Mouse (Mus musculus): ENCODE measurements around the gene Pcdh18. TPM values are rescaled to one million over a fixed set of nuclear protein-coding genes. Genes with fewer than 3 reads are reported as not detected.

The Pcdh18 gene
- total RNA-seq (2021): 1 to 10 TPM; 3.3 to 3.4 TPM
- long read RNA-seq, experiment 1, partial matches to known transcripts: 0 of 1 reads
- long read RNA-seq, experiment 1, other reads (novel, unspliced or antisense): 1 of 1 reads
- long read RNA-seq, experiment 2, partial matches to known transcripts: 0 of 1 reads
- long read RNA-seq, experiment 2, other reads (novel, unspliced or antisense): 1 of 1 reads

DNA sequence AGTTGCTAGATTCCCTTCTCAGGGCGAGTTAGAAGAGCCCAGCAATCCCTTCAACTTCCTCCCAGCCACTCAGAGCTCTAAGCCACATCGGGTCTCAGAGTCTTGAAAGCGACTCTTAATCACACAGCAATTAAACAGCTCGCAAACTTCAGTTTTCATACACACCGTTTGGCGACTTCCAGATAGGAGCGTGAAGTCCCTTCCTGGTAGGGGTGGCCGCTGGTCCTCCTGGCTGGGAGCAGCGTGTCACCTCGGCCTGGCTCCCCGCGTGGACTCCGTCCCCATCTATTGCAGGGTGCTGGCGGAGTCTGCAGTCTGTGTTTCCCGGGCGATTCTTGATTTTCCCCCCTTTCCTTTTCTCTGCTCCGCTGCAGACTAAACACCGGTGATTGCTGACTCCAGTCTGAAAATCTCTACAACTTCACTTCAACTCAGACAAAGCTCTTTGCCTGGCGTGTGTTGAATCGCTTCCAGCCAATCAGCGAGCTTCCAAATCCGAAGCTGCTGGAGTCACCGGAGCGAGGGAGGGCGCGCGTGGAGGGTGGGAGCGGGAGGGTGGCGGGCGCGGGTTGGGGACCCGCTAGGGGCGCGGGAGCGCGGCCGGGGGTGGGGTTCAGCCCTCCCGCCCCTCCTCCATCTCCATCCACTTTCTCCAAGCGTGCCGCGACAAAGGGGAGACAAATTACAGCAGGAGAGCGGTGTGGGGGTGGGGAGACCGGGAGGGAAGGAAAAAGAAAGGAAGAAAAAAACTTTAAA is at the start of gene Pcdh18:
TSS of gene Pcdh18 (minus strand) at position 456 of the 756 bp plus-strand sequence.
- peak; percentile 85 for DNase-seq

DNA sequence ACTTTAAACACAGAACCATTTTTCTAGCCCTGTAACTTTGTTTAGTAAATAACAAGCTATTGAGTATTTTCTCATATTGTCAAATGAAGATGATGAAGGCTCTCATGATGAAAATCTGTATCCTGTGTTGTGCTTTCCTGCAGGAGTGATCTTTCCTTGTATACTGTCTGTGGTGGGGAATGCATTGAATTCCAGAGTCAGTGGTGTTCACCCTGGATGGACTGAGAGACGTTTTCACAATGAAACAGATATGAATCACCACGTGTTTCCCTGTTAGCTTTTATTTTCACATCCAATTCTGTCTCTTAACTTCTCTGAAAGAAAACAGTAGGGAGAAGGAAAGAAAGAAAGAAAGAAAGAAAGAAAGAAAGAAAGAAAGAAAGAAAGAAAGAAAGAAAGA is 49.7 kb upstream of the Pcdh18 start:
- no peak for DNase-seq

DNA sequence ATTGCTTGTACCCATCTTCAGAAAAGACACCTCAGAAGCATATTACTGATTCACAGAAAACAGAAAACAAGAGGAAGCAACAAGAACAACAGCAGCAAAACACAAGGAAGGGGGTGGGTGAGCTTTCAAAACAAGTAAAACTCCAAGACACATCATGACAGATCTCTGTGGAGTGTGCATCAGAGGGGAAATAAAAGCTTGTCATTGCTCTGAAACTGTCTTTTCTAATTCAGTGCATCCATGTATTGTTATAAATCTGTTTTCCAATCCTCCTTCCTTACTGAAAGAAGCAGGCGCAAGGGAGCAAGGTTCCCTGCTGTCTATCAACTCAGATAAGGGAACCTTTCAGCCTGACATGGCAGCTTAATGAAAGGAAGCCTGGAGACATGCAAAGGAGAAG is 48.4 kb upstream of the Pcdh18 start:
- no peak for DNase-seq

DNA sequence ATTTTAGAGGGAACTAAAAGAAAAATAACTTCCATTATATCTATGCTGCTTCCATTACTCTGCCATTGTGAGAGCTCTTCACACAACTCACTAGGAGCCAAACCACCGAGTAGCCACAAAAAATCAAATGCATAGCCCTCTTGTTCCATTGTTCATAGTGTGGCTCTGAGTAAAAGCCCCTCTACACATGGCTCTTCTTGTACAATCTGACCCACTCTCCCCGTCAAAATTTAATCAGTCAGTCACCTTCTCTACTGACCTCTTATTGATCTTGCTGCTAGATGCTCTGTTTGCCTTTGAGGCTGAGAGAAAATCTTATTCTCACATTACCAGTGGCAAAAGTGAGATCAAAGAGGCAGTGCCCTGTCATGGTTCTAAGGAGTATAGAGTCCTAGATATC is 31.2 kb upstream of the Pcdh18 start:
- no peak for DNase-seq

DNA sequence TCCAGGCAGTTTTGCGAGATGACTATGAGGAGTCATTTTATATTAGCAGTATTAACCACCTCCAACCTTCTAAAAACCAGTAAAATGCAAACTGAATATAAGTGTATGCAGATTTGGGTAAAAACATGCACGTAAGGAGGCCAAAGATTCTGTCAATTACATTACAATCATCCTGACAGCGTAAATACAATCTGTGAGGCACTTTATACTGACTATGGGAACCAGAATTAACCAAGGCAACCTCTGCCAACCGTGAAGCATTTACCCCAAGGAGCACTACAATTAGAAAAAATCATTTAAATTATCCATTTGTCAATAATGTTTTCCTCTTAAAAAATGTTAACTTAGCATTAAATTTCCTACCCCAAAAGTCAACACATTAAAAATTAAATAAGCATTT is 30.6 kb upstream of the Pcdh18 start:
- DNase-seq: no peak

DNA sequence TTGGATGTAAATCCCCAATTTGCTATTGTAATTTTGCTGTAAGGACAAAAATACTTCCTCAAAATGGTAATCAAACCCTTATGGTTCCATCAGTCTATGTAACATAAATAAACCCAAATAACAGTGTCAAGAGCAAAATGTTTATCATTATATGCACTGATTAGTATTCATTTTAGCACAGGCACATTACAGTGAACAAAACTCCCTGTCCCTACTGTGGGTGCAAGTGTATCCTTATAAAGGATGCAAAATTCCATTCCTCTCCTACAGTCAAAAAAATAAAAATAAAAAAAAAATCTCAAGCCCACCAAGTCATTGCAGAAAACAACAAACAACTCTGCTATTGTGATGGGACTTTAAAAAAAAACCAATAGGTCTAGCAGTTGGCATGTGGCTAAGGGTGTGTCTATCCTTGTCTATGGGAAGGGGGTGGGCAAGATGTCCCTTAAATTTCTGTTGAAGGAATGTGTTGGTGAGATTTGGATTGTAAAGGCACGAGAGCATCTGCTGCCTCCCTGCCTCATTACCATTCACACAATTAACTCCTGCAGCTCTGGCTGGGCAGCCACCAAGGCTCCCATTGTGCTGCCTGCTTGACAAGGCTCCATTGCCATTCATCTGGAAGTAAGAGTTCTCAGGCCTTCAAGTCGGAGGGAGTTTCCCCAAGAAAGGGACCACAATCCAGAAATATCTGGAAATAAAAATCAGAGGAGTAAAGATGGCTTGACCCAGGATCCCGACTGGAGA is 12.0 kb upstream of the Pcdh18 start:
- no peak for DNase-seq

DNA sequence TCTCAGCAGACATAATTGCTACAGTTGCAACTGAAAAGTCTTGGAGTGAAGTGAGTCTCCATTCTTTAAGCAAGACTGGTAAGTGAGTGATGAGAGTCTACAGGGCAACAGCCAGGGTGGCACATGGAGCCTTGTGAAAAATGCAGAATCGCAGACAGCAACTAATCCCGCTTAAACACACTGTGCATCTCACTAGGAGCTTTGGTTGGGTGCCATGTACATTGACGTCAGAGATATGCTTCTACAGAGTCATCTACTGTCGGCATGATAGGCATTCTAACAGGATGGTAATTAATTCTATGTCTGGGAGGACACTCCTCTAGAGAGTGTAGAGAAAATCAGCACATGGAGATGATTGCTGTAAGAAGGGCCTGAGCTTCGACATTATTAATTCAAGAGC is 5.6 kb upstream of the Pcdh18 start:
- no peak for DNase-seq

DNA sequence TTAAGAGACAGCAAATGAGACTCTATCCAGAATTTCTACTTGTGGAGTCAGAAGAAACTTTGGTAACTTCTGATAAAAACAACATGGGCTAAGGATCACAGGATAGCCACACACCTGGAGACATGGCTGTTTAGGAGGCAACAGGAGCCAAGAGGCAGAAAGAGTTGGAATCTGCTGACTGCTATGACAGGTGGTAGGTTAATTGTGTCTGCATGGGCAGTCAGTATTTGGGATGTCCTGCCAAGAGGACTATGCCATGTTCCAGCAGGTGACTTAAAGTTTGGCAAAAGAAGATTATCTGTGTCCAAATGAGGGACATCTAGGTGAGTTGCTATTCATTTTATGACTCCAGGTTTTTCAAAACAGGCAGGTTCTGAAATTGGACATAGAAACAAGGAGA is 4.8 kb upstream of the Pcdh18 start:
- no peak for DNase-seq

DNA sequence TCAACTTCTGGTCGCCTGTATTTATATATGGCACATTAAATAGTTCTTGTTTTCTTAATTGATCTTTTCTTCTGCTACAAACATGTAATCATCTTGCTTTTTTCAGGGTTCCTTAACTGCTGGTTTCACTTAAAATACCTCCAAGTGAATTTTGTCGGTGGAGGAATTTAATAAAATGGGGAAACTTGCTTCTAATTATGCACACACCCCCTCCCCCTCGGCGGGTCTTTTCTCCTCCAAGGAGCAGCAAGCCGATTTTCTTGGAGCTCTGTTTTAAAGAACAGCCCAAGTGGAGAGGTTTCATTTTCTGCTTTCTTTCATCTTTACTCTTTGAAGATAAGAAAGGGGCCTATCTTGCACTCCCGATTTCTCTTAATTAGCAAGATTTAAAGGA is 498 bp upstream of the Pcdh18 start:
- no peak for DNase-seq

DNA sequence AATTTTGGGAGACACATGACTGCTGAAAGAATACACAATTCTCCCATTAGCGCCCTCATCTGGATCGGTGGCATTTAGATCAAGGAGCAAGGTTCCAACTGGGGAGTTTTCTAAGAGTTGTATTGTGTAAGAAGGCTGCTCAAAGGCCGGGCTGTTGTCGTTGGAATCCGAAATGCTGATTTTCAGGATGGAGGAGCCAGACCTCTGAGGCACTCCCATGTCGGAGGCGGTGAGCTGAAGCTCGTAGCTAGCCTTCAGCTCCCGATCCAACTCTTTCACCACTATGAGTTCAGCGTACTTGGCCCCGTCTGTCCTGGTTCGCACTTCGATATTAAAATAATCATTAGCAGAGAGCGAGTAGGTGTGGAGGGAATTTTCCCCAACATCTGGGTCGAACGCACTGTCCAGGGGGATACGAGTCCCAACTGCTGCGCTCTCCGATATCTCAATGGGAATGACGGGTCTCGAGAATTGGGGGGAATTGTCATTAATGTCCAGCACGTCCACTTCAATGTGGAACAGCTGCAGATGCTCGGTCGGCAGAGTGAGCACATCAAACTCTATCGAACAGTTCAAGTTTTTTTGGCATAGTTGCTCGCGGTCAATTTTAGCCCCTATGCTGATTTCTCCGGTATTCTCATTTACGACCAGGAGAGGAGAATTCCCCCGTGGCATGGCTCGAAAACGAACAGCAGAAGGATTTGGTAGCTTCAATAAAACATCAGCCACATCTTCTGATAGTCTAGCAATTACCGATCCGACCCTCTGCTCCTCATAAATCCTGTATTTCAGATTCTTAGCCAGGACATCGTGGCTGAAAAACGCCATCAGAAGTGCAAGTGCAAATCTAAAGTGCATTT is 909 bp downstream of the Pcdh18 start:
- peak; percentile 27 for DNase-seq

DNA sequence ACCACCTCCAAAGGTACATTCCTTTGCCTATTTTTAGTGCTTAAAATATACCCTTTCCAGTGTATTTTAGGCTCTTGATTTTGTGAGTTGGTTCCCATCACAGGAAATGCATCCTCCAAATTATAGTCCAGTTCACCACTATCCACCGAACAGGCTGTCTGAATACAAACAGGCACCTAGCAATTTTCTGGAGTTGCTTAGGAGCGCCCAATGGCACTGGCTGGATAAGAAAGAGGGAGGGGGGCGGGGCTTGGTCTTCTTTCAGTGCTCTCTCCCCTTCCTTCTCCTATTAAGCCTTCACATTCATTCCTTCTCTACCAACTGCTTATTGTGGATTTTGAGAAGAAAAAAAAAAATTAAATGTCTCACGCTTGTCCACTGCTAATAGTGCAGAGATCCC is 4.4 kb downstream of the Pcdh18 start:
- no peak for DNase-seq

DNA sequence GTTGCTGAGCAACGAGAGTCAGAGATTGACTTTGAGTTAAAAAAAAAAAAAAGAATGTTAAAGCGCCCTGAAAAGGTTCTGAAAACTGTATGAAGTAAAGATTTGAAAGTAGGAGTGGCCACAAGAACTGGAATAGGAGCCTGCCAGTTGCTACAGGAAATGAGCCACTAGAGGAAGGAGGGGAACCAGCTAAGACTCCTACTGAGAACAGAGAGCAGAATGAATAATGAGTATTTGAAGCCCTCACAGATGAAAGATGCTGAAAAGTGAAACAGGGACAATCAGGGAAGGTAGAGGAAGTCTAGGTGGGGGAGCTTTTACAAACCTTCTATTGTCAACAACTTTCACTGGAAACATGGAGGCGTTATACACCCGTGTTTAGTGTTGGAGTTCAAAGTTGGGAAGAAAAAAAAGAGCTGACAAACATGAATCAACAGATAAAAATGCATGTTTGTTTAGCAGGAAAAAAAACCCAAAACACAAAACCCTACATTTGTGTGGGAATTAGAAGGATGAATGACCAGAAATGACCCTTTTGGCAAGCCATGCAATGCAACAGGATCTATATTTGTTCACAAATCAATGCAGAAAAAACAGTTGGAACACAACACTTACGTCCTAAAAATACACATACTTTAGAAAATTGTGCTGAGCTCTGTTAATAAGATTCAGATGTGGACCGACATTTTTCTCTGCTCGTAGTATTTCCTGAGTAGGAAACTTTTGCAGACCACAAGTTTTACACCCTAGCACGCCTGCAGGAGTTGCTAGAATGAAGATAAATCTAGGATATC is 7.4 kb downstream of the Pcdh18 start:
- no peak for DNase-seq

DNA sequence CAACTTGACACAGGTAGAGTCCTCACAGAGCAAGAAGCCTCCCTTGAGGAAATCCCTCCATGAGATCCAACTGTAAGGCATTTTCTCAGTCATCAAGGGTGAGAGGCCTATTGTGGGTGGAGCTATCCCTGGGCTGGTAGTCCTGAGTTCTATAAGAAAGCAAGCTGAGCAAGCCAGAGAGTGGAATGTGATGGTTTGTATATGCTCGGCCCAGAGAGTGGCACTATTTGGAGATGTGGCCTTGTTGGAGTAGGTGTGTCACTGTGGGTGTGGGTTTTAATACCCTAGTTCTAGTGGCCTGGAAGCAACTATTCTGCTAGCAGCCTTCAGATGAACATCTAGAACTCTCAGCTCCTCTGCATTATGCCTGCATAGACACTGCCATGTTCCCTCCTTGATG is 9.1 kb downstream of the Pcdh18 start:
- DNase-seq: no peak

DNA sequence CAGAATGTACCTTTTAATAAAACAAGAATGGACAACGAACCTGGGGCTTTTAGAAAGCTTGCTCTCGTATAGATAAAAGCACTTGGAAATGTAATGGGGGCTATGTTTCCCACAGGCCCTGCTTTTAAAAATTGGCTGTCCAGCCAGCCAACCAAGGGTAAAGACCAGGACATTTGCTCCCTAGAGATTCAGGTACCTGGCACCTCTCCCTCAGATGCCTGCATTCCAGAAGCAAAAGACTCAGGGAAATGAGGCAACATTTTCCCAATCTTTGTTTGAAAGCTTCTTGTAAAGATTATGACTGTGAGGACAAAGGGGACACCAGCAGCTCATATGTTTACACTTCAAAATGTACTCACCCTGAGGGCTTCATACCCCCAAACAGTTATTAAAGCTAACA is 18.1 kb downstream of the Pcdh18 start:
- DNase-seq: no peak

DNA sequence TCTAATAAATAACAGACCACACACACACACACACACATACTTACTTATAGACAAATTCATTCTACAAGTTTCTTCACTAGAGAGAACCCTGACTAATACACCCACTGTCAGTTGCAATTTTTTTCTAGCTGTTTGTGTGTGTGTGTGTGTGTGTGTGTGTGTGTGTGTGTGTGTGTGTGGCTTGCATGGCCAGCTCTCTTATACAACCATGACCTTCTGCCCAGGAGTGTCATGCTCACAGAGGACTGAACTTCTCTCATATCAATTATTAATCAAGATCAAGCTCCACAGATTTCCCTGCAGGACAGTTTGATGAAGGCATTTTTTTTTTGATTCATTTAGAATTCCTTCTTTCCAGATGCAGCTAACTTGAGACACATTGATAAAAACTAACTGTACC is 18.6 kb downstream of the Pcdh18 start:
- no peak for DNase-seq

DNA sequence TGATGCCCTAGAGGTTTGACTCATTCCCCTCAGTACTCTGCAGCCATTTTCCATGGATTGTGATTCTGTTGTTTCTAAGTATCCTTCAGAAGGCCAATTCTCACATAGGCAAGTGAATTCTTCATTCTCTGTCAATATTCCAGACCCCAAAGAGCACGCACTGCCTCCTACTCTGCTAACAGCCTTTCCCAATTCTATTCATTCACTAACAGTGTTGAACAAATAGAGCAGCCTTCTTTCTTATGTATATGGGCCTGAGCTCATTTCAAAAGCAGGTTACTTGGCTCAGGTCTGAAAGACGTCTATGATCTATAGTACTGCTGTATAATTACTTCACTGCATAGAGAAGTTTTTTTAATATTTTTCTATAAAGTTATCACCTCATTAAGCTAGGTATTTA is 50.6 kb downstream of the Pcdh18 start:
- DNase-seq: no peak

DNA sequence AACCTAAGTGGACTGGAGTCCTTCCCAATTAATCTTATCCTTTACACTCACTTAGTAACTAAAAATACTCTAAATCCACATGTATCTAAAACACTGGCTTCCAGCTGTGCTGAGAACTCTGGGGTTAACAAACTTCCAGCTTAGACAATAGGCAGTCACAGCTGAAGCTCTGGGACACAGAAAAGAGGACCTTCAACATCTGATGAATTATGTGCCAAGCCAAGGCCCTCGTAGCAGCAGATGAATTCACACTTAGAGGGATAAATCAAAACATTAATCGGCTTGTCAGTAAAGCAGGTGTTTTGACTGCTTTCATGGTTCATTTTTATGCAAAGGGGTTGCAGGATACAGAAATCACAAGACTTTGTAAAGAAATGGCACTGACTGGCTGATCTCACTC is 57.2 kb downstream of the Pcdh18 start:
- no peak for DNase-seq
